Mouse (Mus musculus) thymus, adult 2 months (tissue): Measurements from ENCODE around the gene Atad1. TPM values are rescaled to one million over a fixed set of nuclear protein-coding genes. Genes with fewer than 3 reads are reported as not detected.

Experiments used
- DNase-seq: peaks from one replicate; pipeline ENCODE4 v3.0.0; 2021
- H3K27ac ChIP-seq: fragments of 200-500 bp; 2 replicates; pipeline ENCODE4 v1.5.1; 2012; ENCODE audit warnings: low read length, control low read depth; ENCODE audit not compliant: control insufficient read depth, insufficient read depth
- H3K27me3 ChIP-seq: fragments of 200-500 bp; 2 replicates; pipeline ENCODE4 v1.6.1; 2012; ENCODE audit warnings: mild to moderate bottlenecking, low read length, moderate library complexity, mixed read lengths; ENCODE audit not compliant: control insufficient read depth, insufficient read depth
- H3K36me3 ChIP-seq: fragments of 200-500 bp; 2 replicates; pipeline ENCODE4 v1.6.1; 2012; ENCODE audit warnings: mild to moderate bottlenecking, low read length, moderate library complexity; ENCODE audit not compliant: control insufficient read depth, insufficient read depth
- H3K4me1 ChIP-seq: fragments of 200-500 bp; replicated peaks from 2 replicates; pipeline ENCODE4 v1.6.1; 2012; ENCODE audit warnings: low read length; ENCODE audit not compliant: control insufficient read depth, insufficient read depth
- H3K4me3 ChIP-seq: fragments of 200-500 bp; 2 replicates; pipeline ENCODE4 v1.5.1; 2012; ENCODE audit warnings: mild to moderate bottlenecking, low read length, control low read depth, moderate library complexity; ENCODE audit not compliant: control insufficient read depth, insufficient read depth
- CTCF ChIP-seq: fragments of 200-500 bp; IDR thresholded peaks from 2 replicates; pipeline ENCODE4 v1.5.1; 2012; ENCODE audit warnings: mild to moderate bottlenecking, control low read depth, low read length, moderate library complexity, borderline replicate concordance; ENCODE audit not compliant: control insufficient read depth, poor library complexity, insufficient read depth; ENCODE audit errors: extremely low read depth
- POLR2A ChIP-seq: fragments of 200-500 bp; IDR thresholded peaks from 2 replicates; pipeline ENCODE4 v1.6.1; 2012; ENCODE audit warnings: mild to moderate bottlenecking, low read length, control low read depth, moderate library complexity; ENCODE audit not compliant: control insufficient read depth, poor library complexity, insufficient read depth; ENCODE audit errors: extremely low read depth
- WGBS: fragments of 180-500 bp; shearing (Covaris S2); methylation state at CpG from one replicate; pipeline ENCODE4 v1.1.7; 2018; 5-methylcytosine and 5-hydroxymethylcytosine counted together
- polyA plus RNA-seq: library from polyadenylated mRNA; depleted of rRNA; stranded (reverse); fragments of >200 nt; gene quantifications from 2 replicates; pipeline ENCODE4 v1.2.3, GENCODE M21; 2012; rRNA removed

Atad1 gene
- polyA plus RNA-seq, 1 experiment: 17.7 TPM

- 36% methylated on average over 13 of the region's 13 CpGs for WGBS
- H3K27ac ChIP-seq: no peak overlapping the region
- DNase-seq: peak; percentile 31
- H3K36me3 ChIP-seq: no peaks in the 10 kb centered on the region
- H3K4me3 ChIP-seq: no peak overlapping the region
- H3K4me1 ChIP-seq: peaks cover 15% of the 10 kb centered on the region
- no peaks in the 10 kb centered on the region for H3K27me3 ChIP-seq
- TF ChIP-seq CTCF: no peak
- no peak for TF ChIP-seq POLR2A
These were observed 112.7 kb downstream of the Atad1 start for GRCm38 (mm10) chr19:32626768-32627331.

GRCm38 (mm10) chr19:32622142-32622541 lies 117.4 kb downstream of the Atad1 start:
- TF ChIP-seq POLR2A (no peak), CTCF (no peak)
- no peak for DNase-seq
- Histone ChIP-seq H3K27me3 (no peaks in the 10 kb centered on the region), H3K4me3 (no peak overlapping the region), H3K4me1 (peaks cover 27% of the 10 kb centered on the region), H3K36me3 (no peaks in the 10 kb centered on the region), H3K27ac (peak overlapping the region; percentile 32; the same call in 1 of the 2 replicates)
- 73% methylated on average over 3 of the region's 3 CpGs for WGBS

Other genes with a start within 250 kb of the Atad1 start
- gene Papss2, start 144.0 kb downstream of the Atad1 start, polyA plus RNA-seq: 5.7 and 6.5 TPM in 2 replicates
- 37.0 and 55.1 TPM in 2 replicates for gene Pten, start 17.7 kb upstream of the Atad1 start, polyA plus RNA-seq